Mouse (Mus musculus) central nervous system, embryonic 11.5 days (tissue): ENCODE measurements around the gene Spata5. TPM values are rescaled to one million over a fixed set of nuclear protein-coding genes. Genes with fewer than 3 reads are reported as not detected.

ENCODE experiments used
- polyA plus RNA-seq: library from polyadenylated mRNA; depleted of rRNA; stranded (reverse); fragments of >200 nt; gene quantifications from 2 replicates; pipeline ENCODE4 v1.2.3, GENCODE M21; 2012; rRNA removed

Gene Spata5
- 21.4 and 32.5 TPM in 2 replicates for polyA plus RNA-seq

GRCm38 (mm10) chr3:37419458-37419991 lies at the start of gene Spata5:
Gene Spata5 (plus strand): TSS chr3:37419896.

GRCm38 (mm10) chr3:37420072-37420471 lies 376 bp downstream of the Spata5 start, which contains the start of gene Nudt6:
Gene Nudt6 (minus strand): TSS chr3:37420211.

Other genes with a start within 250 kb of the Spata5 start
- gene Il21, start 187.3 kb upstream of the Spata5 start, polyA plus RNA-seq = not detected in 2 replicates
- gene Bbs12, start 107.3 kb upstream of the Spata5 start, polyA plus RNA-seq = 4.7 and 7.3 TPM in 2 replicates
- gene Cetn4, start 107.2 kb upstream of the Spata5 start, polyA plus RNA-seq = 2.6 and 2.9 TPM in 2 replicates
- gene Fgf2, start 71.5 kb upstream of the Spata5 start, polyA plus RNA-seq = 0.55 and 1.3 TPM in 2 replicates
- gene Nudt6, start 315 bp downstream of the Spata5 start, polyA plus RNA-seq = 3.7 and 5.2 TPM in 2 replicates
- gene Spry1, start 220.1 kb downstream of the Spata5 start, polyA plus RNA-seq = 21.5 and 25.2 TPM in 2 replicates